Mouse (Mus musculus) intestine, embryonic 14.5 days (tissue): ENCODE data around the gene Gm28845. TPM values are rescaled to one million over a fixed set of nuclear protein-coding genes. Genes with fewer than 3 reads are reported as not detected.

Experiments
- ATAC-seq: fragments of 200-750 bp; cut with Nextera tagmentation; replicated peaks from 2 replicates; pipeline ENCODE4 v1.8.0; 2017; ENCODE audit warnings: low read depth, moderate number of reproducible peaks, moderate TSS enrichment, moderate library complexity; ENCODE audit not compliant: low FRiP score, low TSS enrichment
- DNase-seq: peaks from one replicate; pipeline ENCODE4 v3.0.0-alpha.2; 2018; ENCODE audit warnings: low spot score
- H3K27ac ChIP-seq: fragments of 300-500 bp; sonication (generic); 2 replicates; pipeline ENCODE4 v1.5.1; 2014; ENCODE audit warnings: low read depth, mild to moderate bottlenecking, control low read depth
- H3K27me3 ChIP-seq: fragments of 300-500 bp; sonication (generic); replicated peaks from 2 replicates; pipeline ENCODE4 v1.6.1; 2014; ENCODE audit warnings: low read length, control low read depth; ENCODE audit not compliant: control insufficient read depth, insufficient read depth
- H3K36me3 ChIP-seq: fragments of 300-500 bp; sonication (generic); 2 replicates; pipeline ENCODE4 v1.6.1; 2014; ENCODE audit warnings: low read length, control low read depth; ENCODE audit not compliant: control insufficient read depth, insufficient read depth
- H3K4me1 ChIP-seq: fragments of 300-500 bp; sonication (generic); replicated peaks from 2 replicates; pipeline ENCODE4 v1.6.1; 2014; ENCODE audit warnings: low read length, control low read depth, mixed read lengths; ENCODE audit not compliant: control insufficient read depth, insufficient read depth
- H3K4me2 ChIP-seq: fragments of 300-500 bp; sonication (generic); 2 replicates; pipeline ENCODE4 v1.6.1; 2014; ENCODE audit warnings: low read length
- H3K4me3 ChIP-seq: fragments of 300-500 bp; sonication (generic); 2 replicates; pipeline ENCODE4 v1.5.1; 2014; ENCODE audit warnings: low read depth, low read length, control low read depth, mixed read lengths
- H3K9ac ChIP-seq: fragments of 300-500 bp; sonication (generic); 2 replicates; pipeline ENCODE4 v1.6.1; 2014; ENCODE audit warnings: mild to moderate bottlenecking, low read length
- H3K9me3 ChIP-seq: fragments of 300-500 bp; sonication (generic); 2 replicates; pipeline ENCODE4 v1.6.1; 2016; ENCODE audit warnings: low read length, control low read depth; ENCODE audit not compliant: control insufficient read depth
- WGBS: fragments of 180-500 bp; shearing (Covaris S2); extraction: QIAGEN DNeasy Blood & Tissue Kit; methylation state at CpG from one replicate; pipeline ENCODE4 v1.1.7; 2014; 5-methylcytosine and 5-hydroxymethylcytosine counted together
- polyA plus RNA-seq: library from polyadenylated mRNA; unstranded; fragments of >200 nt; fragmentation: Nextera tagmentation; extraction: Ambion mirVana; gene quantifications from 2 replicates; pipeline ENCODE4 v1.2.1, GENCODE M21; 2014

The Gm28845 gene
- polyA plus RNA-seq, result not detected in 2 replicates

DNA sequence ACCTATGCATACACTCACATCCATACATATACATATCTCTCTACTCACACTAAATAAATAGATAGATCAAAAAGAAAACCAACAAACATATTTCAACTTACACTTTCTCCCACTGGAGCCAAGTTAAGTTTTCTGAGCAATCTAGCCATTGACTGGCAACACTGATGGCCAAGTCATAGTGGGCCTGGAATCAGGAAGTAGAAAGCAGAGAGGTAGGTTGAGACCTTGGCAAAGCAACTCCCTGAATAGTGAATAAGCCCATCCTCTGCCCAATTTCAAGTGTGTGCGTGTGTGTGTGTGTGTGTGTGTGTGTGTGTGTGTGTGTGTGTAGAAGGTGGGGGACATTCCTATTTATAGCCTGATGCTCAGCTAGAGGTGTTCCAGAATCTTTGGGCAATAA lies at the start of gene Gm28845:
Gene Gm28845, minus strand, starts transcription at position 121 of the 400 bp plus-strand sequence.
- Histone ChIP-seq H3K9me3 (no peaks in the 10 kb centered on the region), H3K9ac (no peak within 1 kb of the TSS), H3K27ac (peak within 1 kb of the TSS; percentile 34), H3K4me1 (no peaks in the 10 kb centered on the region), H3K4me3 (no peak within 1 kb of the TSS), H3K36me3 (no peaks in the 10 kb centered on the region), H3K4me2 (no peak within 1 kb of the TSS), H3K27me3 (no peaks in the 10 kb centered on the region)
- ATAC-seq (no peak), DNase-seq (no peak)
- 93% methylated on average over 1 of the region's 1 CpGs for WGBS

DNA sequence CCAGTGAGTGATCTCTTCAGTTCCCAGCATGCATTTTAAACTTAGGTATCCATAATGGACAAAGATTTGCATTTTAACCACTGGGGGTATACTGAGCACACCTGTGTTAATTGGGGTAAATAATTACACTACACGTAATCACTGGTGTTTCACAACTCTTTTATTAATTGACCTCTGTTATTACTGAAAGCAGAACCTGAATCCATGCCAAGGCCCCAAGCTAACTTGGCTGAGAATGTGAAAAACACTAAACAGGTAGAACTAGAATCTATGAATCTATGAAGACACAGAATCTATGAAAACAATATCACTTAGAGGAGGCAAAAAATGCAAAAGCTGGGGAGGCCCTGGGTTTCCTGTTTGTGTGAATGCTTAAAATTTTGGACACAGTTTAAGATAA lies 48.1 kb upstream of the Gm28845 start:
- H3K4me3 ChIP-seq, result no peak overlapping the region
- H3K4me2 ChIP-seq, result no peak overlapping the region
- H3K4me1 ChIP-seq, result no peaks in the 10 kb centered on the region
- H3K9ac ChIP-seq, result no peak overlapping the region
- H3K36me3 ChIP-seq, result peaks cover 89% of the 10 kb centered on the region
- H3K27me3 ChIP-seq, result no peaks in the 10 kb centered on the region
- ATAC-seq (no peak), DNase-seq (no peak)
- WGBS, result 90% methylated on average over 1 of the region's 1 CpGs
- H3K9me3 ChIP-seq, result no peaks in the 10 kb centered on the region
- no peak overlapping the region for H3K27ac ChIP-seq

DNA sequence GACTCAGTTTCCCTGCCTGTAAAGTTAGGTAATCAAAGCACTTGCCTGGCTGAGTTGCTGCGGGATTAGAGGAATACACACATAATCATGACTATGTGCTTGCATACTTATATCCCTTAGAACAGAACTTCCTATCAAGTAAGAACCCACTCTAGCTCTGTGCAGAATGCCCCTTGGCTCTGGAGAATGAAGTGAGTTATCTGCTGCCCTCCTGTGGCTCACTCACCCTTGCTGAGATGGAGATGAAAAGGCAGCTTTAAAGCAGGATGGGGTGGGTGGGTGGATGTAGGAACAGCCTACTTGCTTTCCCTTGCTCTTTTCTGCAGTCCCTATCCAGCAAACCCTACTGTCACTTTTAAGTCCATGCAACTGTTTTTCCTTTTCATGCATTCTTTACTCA lies 42.9 kb upstream of the Gm28845 start:
- Histone ChIP-seq H3K27me3 (no peaks in the 10 kb centered on the region), H3K4me2 (no peak overlapping the region), H3K36me3 (peaks cover 92% of the 10 kb centered on the region), H3K4me3 (no peak overlapping the region), H3K9me3 (no peaks in the 10 kb centered on the region), H3K27ac (no peak overlapping the region), H3K9ac (no peak overlapping the region), H3K4me1 (no peaks in the 10 kb centered on the region)
- DNase-seq, result no peak
- no peak for ATAC-seq
- 96% methylated on average over 1 of the region's 1 CpGs for WGBS

DNA sequence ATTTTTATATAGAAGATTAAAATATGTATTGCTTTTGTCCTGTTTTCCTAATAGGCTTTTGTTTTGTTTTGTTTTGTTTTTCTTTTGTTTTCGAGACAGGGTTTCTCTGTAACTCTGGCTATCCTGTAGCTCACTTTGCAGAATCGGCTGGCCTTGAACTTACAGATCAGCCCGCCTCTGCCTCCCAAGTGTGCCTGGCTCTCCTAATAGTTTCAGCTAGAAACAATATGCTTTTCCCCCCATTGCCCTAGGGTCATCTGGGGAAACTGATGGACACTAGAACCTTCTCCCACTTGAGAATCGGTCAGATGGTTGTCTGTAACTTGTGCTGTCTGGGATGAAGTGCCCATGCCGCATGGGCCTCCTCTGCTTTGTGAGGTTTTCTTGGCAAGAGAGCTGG lies 36.8 kb upstream of the Gm28845 start:
- no peaks in the 10 kb centered on the region for H3K27me3 ChIP-seq
- H3K4me1 ChIP-seq, result no peaks in the 10 kb centered on the region
- no peak overlapping the region for H3K27ac ChIP-seq
- H3K9me3 ChIP-seq, result no peaks in the 10 kb centered on the region
- H3K36me3 ChIP-seq, result peaks cover 34% of the 10 kb centered on the region
- no peak for ATAC-seq
- H3K4me3 ChIP-seq, result no peak overlapping the region
- 93% methylated on average over 5 of the region's 5 CpGs for WGBS
- DNase-seq, result no peak
- H3K4me2 ChIP-seq, result no peak overlapping the region
- H3K9ac ChIP-seq, result no peak overlapping the region

DNA sequence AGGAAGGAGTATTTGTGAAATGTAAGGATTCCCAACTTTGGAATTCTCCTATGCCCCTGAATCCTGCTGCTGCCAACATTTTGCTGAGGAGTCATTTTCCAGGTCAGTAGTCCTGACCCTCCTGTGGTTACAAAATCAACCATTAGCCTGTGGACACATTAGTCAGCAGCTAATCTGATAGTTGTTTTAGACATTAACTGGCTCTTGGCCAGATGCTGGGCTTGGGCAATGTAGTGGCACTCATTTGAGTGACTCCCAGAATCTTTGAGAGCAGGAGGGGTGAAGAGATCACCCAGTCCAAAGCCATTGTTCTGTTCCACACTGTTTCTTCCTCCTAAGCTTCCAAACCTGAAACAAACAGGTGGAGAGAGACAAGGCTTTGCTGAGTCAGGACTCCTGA lies 35.5 kb upstream of the Gm28845 start:
- Histone ChIP-seq H3K36me3 (peaks cover 21% of the 10 kb centered on the region), H3K4me2 (no peak overlapping the region), H3K27me3 (no peaks in the 10 kb centered on the region), H3K4me3 (no peak overlapping the region), H3K4me1 (no peaks in the 10 kb centered on the region), H3K9me3 (no peaks in the 10 kb centered on the region), H3K27ac (no peak overlapping the region), H3K9ac (no peak overlapping the region)
- DNase-seq (no peak), ATAC-seq (no peak)

DNA sequence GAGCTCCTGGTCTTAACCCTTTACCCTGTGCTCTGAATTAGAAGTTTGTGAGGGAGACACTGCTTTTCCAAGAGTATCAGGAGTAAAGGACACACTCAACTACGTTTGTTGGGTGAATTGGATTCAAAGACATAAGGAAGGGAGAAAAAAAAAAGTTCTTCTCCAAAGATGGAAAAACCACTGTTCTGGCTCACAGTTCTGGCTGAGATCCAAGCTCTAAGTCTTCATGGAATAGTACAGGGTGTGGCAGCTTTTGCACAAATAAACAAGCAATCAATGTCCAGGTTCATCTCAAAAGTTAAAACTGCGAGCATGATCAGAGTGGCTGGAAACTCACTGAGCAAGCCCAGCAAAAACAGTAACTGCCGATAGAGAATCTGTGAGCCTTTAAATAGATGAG lies 28.6 kb upstream of the Gm28845 start:
- 71% methylated on average over 3 of the region's 3 CpGs for WGBS
- no peak for DNase-seq

DNA sequence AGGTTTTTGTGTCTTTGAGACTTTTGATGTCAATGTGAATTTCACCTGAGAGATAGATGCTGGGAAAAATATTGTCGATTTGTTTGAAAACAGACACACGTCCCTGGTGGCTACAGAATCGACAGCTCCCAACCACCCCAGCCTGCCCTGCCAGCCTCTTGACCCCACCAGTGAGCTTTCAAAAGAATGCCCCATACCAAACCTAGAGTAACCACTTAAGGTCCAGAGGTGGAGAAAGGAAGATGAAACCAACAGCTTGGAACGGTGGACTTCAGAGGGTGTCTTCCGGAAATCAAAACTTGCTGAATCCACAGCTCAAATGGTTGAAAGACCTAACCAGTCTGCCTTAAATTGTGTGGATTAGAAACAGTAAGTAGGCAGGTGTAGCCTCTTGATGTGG lies 28.0 kb upstream of the Gm28845 start:
- no peak overlapping the region for H3K4me2 ChIP-seq
- no peak overlapping the region for H3K27ac ChIP-seq
- ATAC-seq (no peak), DNase-seq (no peak)
- 93% methylated on average over 5 of the region's 5 CpGs for WGBS
- no peaks in the 10 kb centered on the region for H3K9me3 ChIP-seq
- no peaks in the 10 kb centered on the region for H3K36me3 ChIP-seq
- H3K9ac ChIP-seq, result no peak overlapping the region
- no peaks in the 10 kb centered on the region for H3K4me1 ChIP-seq
- H3K27me3 ChIP-seq, result no peaks in the 10 kb centered on the region
- H3K4me3 ChIP-seq, result no peak overlapping the region

More for the DNA sequence above, 28.6 kb upstream of the Gm28845 start:
- no peaks in the 10 kb centered on the region for H3K9me3 ChIP-seq
- no peak for ATAC-seq
- no peak overlapping the region for H3K4me3 ChIP-seq
- H3K4me2 ChIP-seq, result no peak overlapping the region
- H3K27me3 ChIP-seq, result no peaks in the 10 kb centered on the region
- H3K4me1 ChIP-seq, result no peaks in the 10 kb centered on the region
- H3K9ac ChIP-seq, result no peak overlapping the region
- H3K36me3 ChIP-seq, result no peaks in the 10 kb centered on the region
- H3K27ac ChIP-seq, result no peak overlapping the region

DNA sequence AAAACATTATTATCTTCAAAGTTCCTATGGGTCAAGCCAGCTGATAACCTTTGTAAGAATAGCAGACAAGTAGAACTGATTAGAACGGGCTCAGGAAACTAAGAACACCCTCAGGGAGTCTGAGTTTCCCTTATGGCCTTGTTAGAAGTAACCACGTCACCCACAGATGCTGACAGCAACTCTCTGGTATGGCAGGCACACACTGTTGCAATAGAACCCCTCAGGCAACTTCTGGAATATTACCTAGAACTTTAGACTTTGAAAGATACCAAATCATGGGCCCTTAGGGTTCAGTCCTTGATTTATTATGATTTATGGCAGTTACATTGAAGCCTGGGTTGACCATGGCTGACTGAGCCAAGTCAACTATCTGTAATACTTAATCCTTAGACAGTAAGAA lies 27.2 kb upstream of the Gm28845 start:
- H3K4me1 ChIP-seq, result no peaks in the 10 kb centered on the region
- ATAC-seq (no peak), DNase-seq (no peak)
- WGBS, result 43% methylated on average over 2 of the region's 2 CpGs
- H3K4me2 ChIP-seq, result no peak overlapping the region
- H3K27me3 ChIP-seq, result no peaks in the 10 kb centered on the region
- no peak overlapping the region for H3K9ac ChIP-seq
- H3K4me3 ChIP-seq, result no peak overlapping the region
- no peak overlapping the region for H3K27ac ChIP-seq
- no peaks in the 10 kb centered on the region for H3K9me3 ChIP-seq
- no peaks in the 10 kb centered on the region for H3K36me3 ChIP-seq

DNA sequence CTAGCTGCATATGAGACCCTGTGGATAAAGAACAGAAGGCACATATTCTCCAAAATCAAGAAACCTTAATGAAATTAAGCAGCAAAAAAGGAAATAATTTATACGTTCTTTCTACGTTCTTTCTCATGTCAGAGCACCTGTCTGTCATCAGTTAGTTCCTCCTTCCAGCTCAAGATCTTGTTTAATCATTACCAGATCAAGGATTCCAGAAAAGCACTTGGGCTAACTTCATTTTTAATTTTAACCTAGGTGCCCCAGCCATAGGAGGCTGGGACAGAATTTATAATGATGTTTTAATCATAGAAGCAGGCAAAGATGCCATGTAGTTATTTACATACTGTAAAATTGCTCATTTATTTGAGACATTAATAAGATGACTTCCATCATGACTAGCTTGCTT lies 25.4 kb upstream of the Gm28845 start:
- H3K36me3 ChIP-seq, result no peaks in the 10 kb centered on the region
- H3K4me1 ChIP-seq, result no peaks in the 10 kb centered on the region
- no peak overlapping the region for H3K4me2 ChIP-seq
- H3K27ac ChIP-seq, result no peak overlapping the region
- H3K9me3 ChIP-seq, result no peaks in the 10 kb centered on the region
- WGBS, result 81% methylated on average over 2 of the region's 2 CpGs
- ATAC-seq (no peak), DNase-seq (no peak)
- no peak overlapping the region for H3K4me3 ChIP-seq
- H3K9ac ChIP-seq, result no peak overlapping the region
- H3K27me3 ChIP-seq, result no peaks in the 10 kb centered on the region
